Mouse (Mus musculus) hindbrain, embryonic 14.5 days (tissue): ENCODE measurements at regions not wholly inside any gene's neighbourhood (a gene's known extent, or its start where the extent isn't known, plus 50 kb on each side); places are given as distances from the start of the nearest gene placed in this dataset.

Source experiments
- ATAC-seq: fragments of 200-750 bp; cut with Nextera tagmentation; 2 replicates; pipeline ENCODE4 v1.8.0; 2017; ENCODE audit warnings: moderate number of reproducible peaks, mild to moderate bottlenecking, moderate TSS enrichment, moderate library complexity; ENCODE audit not compliant: low FRiP score
- DNase-seq: peaks from one replicate; pipeline ENCODE4 v3.0.0-alpha.2; 2015; ENCODE audit warnings: low spot score
- H3K27ac ChIP-seq: fragments of 300-500 bp; sonication (generic); 2 replicates; pipeline ENCODE4 v1.5.1; 2014; ENCODE audit warnings: mild to moderate bottlenecking, moderate library complexity
- H3K27me3 ChIP-seq: fragments of 300-500 bp; sonication (generic); 2 replicates; pipeline ENCODE4 v1.6.1; 2014; ENCODE audit warnings: mild to moderate bottlenecking, low read length, mixed read lengths; ENCODE audit not compliant: control insufficient read depth, insufficient read depth
- H3K36me3 ChIP-seq: fragments of 300-500 bp; sonication (generic); replicated peaks from 2 replicates; pipeline ENCODE4 v1.6.1; 2014; ENCODE audit not compliant: control insufficient read depth, insufficient read depth
- H3K4me1 ChIP-seq: fragments of 300-500 bp; sonication (generic); replicated peaks from 2 replicates; pipeline ENCODE4 v1.6.1; 2014; ENCODE audit warnings: antibody characterized with exemption, low read length, mixed read lengths; ENCODE audit not compliant: control insufficient read depth, insufficient read depth
- H3K4me2 ChIP-seq: fragments of 300-500 bp; sonication (generic); replicated peaks from 2 replicates; pipeline ENCODE4 v1.6.1; 2014; ENCODE audit warnings: mild to moderate bottlenecking, moderate library complexity
- H3K4me3 ChIP-seq: fragments of 300-500 bp; sonication (generic); replicated peaks from 2 replicates; pipeline ENCODE4 v1.5.1; 2014; ENCODE audit warnings: mild to moderate bottlenecking, low read length
- H3K9ac ChIP-seq: fragments of 300-500 bp; sonication (generic); 2 replicates; pipeline ENCODE4 v1.6.1; 2014
- H3K9me3 ChIP-seq: fragments of 300-500 bp; sonication (generic); 2 replicates; pipeline ENCODE4 v1.6.1; 2016; ENCODE audit warnings: low read length; ENCODE audit not compliant: control insufficient read depth
- WGBS: fragments of 180-500 bp; shearing (Covaris S2); extraction: QIAGEN DNeasy Blood & Tissue Kit; methylation state at CpG from one replicate; pipeline ENCODE4 v1.1.7; 2014; 5-methylcytosine and 5-hydroxymethylcytosine counted together

- H3K4me1 ChIP-seq, result no peaks in the 10 kb centered on the region
- H3K27ac ChIP-seq, result no peak overlapping the region
- H3K9me3 ChIP-seq, result no peaks in the 10 kb centered on the region
- no peak overlapping the region for H3K4me3 ChIP-seq
- no peaks in the 10 kb centered on the region for H3K36me3 ChIP-seq
- ATAC-seq (no peak), DNase-seq (no peak)
- H3K9ac ChIP-seq, result no peak overlapping the region
- no peaks in the 10 kb centered on the region for H3K27me3 ChIP-seq
- WGBS, result 75% methylated on average over 5 of the region's 5 CpGs
- no peak overlapping the region for H3K4me2 ChIP-seq
Measured at GRCm38 (mm10) chr13:53636011-53636410, 163.1 kb upstream of the Msx2 start.

DNA sequence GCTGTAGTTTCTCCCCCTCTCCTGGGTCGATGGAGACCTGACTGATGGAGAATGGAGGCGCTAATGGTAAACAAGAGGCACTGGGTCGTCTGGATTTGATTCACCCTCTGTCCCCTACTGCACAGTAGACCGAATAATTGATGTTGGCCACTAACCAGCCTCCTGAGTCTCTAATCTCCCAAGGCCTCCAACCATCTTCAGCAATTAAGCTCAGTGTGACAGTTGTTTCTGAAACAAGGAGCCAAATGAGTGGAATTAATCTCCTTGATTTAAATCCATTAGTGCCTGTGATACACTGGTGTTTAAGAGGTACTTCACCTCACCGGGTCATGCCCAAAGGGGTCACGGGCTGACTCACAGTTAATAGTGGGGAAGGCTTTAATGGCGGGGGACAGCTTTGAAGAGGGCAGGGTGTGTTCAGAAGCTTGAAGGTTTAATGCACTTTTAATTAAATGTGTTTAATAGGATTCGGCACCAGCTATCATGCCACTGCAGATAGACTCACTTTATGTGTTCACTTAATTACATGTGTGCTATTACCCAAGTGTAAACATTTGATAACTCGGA lies 161.8 kb upstream of the Msx2 start:
- WGBS, result 45% methylated on average over 9 of the region's 9 CpGs
- DNase-seq (peak; percentile 53), ATAC-seq (peak; percentile 68; the same call in 1 of the 2 replicates)
- Histone ChIP-seq H3K27ac (no peak overlapping the region), H3K36me3 (no peaks in the 10 kb centered on the region), H3K9me3 (no peaks in the 10 kb centered on the region), H3K27me3 (no peaks in the 10 kb centered on the region), H3K4me2 (no peak overlapping the region), H3K9ac (no peak overlapping the region), H3K4me3 (no peak overlapping the region), H3K4me1 (no peaks in the 10 kb centered on the region)

DNA sequence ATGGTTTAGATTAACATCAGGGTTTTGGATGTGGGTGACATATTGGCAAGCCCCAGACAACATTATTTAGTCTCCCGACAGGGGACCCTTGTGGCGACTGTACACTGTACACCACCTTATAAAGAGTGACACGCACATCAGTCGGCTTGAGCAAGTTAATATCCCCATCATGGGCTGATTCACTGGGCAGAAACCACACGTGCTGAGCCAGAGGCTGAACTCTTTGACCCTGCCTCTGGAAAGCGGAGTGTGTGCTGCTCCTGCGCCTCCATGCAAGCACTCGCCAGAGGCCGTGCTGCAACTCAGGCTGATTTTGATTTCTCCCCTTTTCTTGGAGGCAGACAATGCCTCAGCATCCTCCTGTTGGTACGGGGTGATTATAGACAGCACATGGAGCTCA lies 125.2 kb upstream of the Msx2 start:
- H3K4me2 ChIP-seq, result no peak overlapping the region
- H3K27ac ChIP-seq, result no peak overlapping the region
- H3K9me3 ChIP-seq, result no peaks in the 10 kb centered on the region
- ATAC-seq (no peak), DNase-seq (no peak)
- H3K4me1 ChIP-seq, result 0 out of 2 replicates have a peak, but pooled peaks cover 4% of the 10 kb centered on the region
- 58% methylated on average over 10 of the region's 10 CpGs for WGBS
- H3K4me3 ChIP-seq, result no peak overlapping the region
- H3K9ac ChIP-seq, result no peak overlapping the region
- no peaks in the 10 kb centered on the region for H3K27me3 ChIP-seq
- no peaks in the 10 kb centered on the region for H3K36me3 ChIP-seq

DNA sequence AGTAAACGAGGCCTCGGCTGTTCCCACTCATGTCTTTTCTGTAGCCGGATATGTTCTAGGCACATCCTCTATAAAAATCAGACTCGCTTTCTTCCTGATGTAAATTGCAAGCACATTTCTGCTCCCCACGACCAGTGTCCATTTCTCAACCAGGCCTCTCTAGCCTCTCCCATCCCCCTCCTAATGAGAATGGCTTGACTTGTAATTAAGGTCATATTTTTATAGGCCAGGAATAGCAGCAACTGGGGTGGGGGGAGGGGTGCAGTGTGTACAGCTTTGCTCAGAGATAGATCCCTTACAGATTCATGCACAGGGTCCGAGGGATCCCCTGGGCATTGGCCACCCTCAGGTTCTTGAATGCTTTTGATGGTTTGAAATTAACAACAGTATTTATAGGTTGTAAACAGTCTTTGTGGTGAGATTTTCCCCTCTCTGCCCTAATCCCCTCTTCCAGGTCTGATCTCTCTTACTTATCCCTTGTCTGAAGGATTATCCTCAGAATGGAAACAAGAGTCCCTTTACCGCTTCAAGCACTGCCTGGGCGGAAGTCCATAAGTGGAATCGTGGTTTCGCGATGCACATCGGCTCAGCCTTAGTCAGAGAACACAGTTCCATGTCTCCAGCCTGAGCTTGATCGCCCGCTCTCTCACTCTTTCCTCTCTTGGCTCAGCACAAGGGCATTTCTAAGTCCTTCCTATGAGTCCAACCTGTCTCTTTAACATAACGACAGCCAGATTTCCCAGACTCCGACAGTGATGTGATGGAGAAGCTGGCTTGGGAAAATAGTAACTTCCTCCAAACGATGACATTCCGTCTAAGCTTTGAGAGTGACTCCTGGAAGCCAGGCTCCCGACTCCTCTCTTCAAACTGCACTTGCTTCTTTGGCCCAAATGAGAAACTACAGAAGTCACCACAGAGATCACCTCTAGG lies 124.3 kb upstream of the Msx2 start:
- 84% methylated on average over 19 of the region's 19 CpGs for WGBS
- DNase-seq, result no peak
- Histone ChIP-seq H3K4me3 (no peak overlapping the region), H3K36me3 (no peaks in the 10 kb centered on the region), H3K27ac (no peak overlapping the region), H3K9me3 (no peaks in the 10 kb centered on the region), H3K4me1 (0 out of 2 replicates have a peak, but pooled peaks cover 4% of the 10 kb centered on the region), H3K4me2 (no peak overlapping the region), H3K9ac (no peak overlapping the region), H3K27me3 (no peaks in the 10 kb centered on the region)
- ATAC-seq, result no peak

DNA sequence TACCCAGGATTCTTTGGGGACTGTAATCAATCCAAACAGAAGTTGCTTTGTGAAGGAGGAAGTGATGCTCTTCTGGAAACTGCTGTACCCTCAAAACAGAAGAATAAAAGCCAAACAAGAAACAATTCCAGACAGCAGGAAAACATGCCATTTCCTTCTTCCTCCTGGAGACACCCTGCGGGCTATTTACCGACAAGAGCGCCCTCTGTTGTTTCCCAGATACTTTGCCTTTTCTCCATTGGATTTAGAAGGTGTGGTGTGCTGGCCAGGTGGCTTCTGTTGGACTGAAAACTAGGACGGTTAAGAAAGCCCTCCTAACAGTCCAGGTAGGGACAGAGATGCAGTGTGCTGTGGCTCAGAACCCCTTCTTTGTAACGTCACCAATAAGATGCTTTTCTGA lies 119.9 kb upstream of the Msx2 start:
- H3K27me3 ChIP-seq, result no peaks in the 10 kb centered on the region
- no peak overlapping the region for H3K4me2 ChIP-seq
- no peak for ATAC-seq
- no peaks in the 10 kb centered on the region for H3K36me3 ChIP-seq
- no peaks in the 10 kb centered on the region for H3K9me3 ChIP-seq
- DNase-seq, result peak; percentile 48
- no peak overlapping the region for H3K27ac ChIP-seq
- no peak overlapping the region for H3K4me3 ChIP-seq
- 17% methylated on average over 5 of the region's 5 CpGs for WGBS
- no peak overlapping the region for H3K9ac ChIP-seq
- no peaks in the 10 kb centered on the region for H3K4me1 ChIP-seq

GRCm38 (mm10) chr13:53586771-53587170 lies 113.9 kb upstream of the Msx2 start:
- no peak for ATAC-seq
- H3K4me1 ChIP-seq, result no peaks in the 10 kb centered on the region
- H3K36me3 ChIP-seq, result no peaks in the 10 kb centered on the region
- no peak overlapping the region for H3K4me2 ChIP-seq
- H3K27ac ChIP-seq, result no peak overlapping the region
- H3K9ac ChIP-seq, result no peak overlapping the region
- DNase-seq, result no peak
- no peaks in the 10 kb centered on the region for H3K9me3 ChIP-seq
- no peaks in the 10 kb centered on the region for H3K27me3 ChIP-seq
- H3K4me3 ChIP-seq, result no peak overlapping the region
- WGBS, result 56% methylated on average over 4 of the region's 4 CpGs

- H3K9ac ChIP-seq, result no peak overlapping the region
- ATAC-seq, result no peak
- 88% methylated on average over 9 of the region's 9 CpGs for WGBS
- no peaks in the 10 kb centered on the region for H3K27me3 ChIP-seq
- no peak overlapping the region for H3K27ac ChIP-seq
- no peak for DNase-seq
- H3K36me3 ChIP-seq, result no peaks in the 10 kb centered on the region
- no peak overlapping the region for H3K4me3 ChIP-seq
- no peak overlapping the region for H3K4me2 ChIP-seq
- peaks cover 9% of the 10 kb centered on the region; the same call in 1 of the 2 replicates for H3K9me3 ChIP-seq
- no peaks in the 10 kb centered on the region for H3K4me1 ChIP-seq
Measured at GRCm38 (mm10) chr13:53584504-53585130, 111.7 kb upstream of the Msx2 start.

DNA sequence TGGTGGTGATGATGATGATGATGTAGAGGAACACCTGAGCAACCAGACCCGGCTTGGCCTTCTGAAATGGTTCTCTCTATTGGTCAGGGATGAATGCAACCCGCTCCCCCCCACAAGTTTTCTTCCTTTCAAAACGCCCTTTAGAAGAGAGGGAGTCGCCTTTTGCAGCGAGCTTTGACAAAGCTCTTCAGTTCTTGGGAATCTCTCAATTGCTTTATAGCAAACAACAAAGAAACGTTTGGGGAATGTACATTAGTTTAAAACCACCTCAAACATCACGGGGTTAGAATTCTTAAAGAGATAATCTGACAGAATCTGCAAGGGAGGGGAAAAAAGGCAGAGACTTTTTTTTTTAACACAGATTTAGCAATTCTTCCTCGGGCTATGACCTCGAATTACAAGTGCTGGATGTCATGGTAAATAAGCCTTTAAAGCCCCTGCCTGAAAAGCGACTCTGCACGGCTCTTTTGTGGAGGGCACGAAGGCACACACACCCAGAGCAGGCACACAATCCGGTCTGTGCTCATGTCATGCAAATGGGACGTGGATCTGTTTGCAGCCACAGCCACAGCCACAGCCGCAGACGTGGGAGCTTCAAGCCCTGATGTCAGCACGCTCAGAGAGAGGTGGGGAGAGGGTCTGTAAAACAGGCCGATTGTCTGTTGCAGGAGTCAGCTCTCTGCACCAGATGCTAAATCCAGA lies 81.2 kb upstream of the Msx2 start:
- peaks cover 19% of the 10 kb centered on the region for H3K27me3 ChIP-seq
- no peaks in the 10 kb centered on the region for H3K36me3 ChIP-seq
- H3K4me1 ChIP-seq, result peaks cover 11% of the 10 kb centered on the region
- no peak overlapping the region for H3K27ac ChIP-seq
- 16% methylated on average over 18 of the region's 18 CpGs for WGBS
- H3K9me3 ChIP-seq, result no peaks in the 10 kb centered on the region
- H3K9ac ChIP-seq, result peak overlapping the region; percentile 31; the same call in 1 of the 2 replicates
- DNase-seq (peak; percentile 32), ATAC-seq (0 out of 2 replicates have a peak, but pooled peaks have one; percentile 31)
- H3K4me2 ChIP-seq, result peak overlapping the region; percentile 30; the same call in 1 of the 2 replicates
- H3K4me3 ChIP-seq, result no peak overlapping the region
